Mouse (Mus musculus) midbrain, embryonic 15.5 days (tissue): ENCODE data around the gene Ggta1. TPM values are rescaled to one million over a fixed set of nuclear protein-coding genes. Genes with fewer than 3 reads are reported as not detected.

Experiments used
- ATAC-seq: fragments of 200-750 bp; cut with Nextera tagmentation; replicated peaks from 2 replicates; pipeline ENCODE4 v1.8.0; 2017; ENCODE audit warnings: moderate TSS enrichment
- H3K27ac ChIP-seq: fragments of 300-500 bp; sonication (generic); 2 replicates; pipeline ENCODE4 v1.5.1; 2015; ENCODE audit warnings: mild to moderate bottlenecking, inconsistent platforms
- H3K27me3 ChIP-seq: fragments of 300-500 bp; sonication (generic); replicated peaks from 2 replicates; pipeline ENCODE4 v1.6.1; 2015; ENCODE audit warnings: inconsistent platforms
- H3K36me3 ChIP-seq: fragments of 300-500 bp; sonication (generic); replicated peaks from 2 replicates; pipeline ENCODE4 v1.6.1; 2015; ENCODE audit warnings: inconsistent platforms
- H3K4me1 ChIP-seq: fragments of 300-500 bp; sonication (generic); 2 replicates; pipeline ENCODE4 v1.6.1; 2015; ENCODE audit warnings: inconsistent platforms
- H3K4me2 ChIP-seq: fragments of 300-500 bp; sonication (generic); 2 replicates; pipeline ENCODE4 v1.6.1; 2015; ENCODE audit warnings: inconsistent platforms, mild to moderate bottlenecking, moderate library complexity
- H3K4me3 ChIP-seq: fragments of 300-500 bp; sonication (generic); 2 replicates; pipeline ENCODE4 v1.5.1; 2015; ENCODE audit warnings: mild to moderate bottlenecking, inconsistent platforms
- H3K9ac ChIP-seq: fragments of 300-500 bp; sonication (generic); 2 replicates; pipeline ENCODE4 v1.6.1; 2015; ENCODE audit warnings: mild to moderate bottlenecking, inconsistent platforms
- H3K9me3 ChIP-seq: fragments of 300-500 bp; sonication (generic); 2 replicates; pipeline ENCODE4 v1.6.1; 2016; ENCODE audit warnings: inconsistent platforms
- WGBS: fragments of 180-500 bp; shearing (Covaris S2); methylation state at CpG from one replicate; pipeline ENCODE4 v1.1.7; 2015; ENCODE audit warnings: mixed read lengths; 5-methylcytosine and 5-hydroxymethylcytosine counted together
- polyA plus RNA-seq: library from polyadenylated mRNA; unstranded; fragments of >200 nt; fragmentation: Nextera tagmentation; extraction: Ambion mirVana; gene quantifications from 2 replicates; pipeline ENCODE4 v1.2.1, GENCODE M21; 2015

The Ggta1 gene
- polyA plus RNA-seq, 1 experiment from 2014 or later: 6.3 TPM

GRCm38 (mm10) chr2:35503021-35503722 is 40.1 kb upstream of the Ggta1 start:
- Histone ChIP-seq H3K27me3 (no peaks in the 10 kb centered on the region), H3K36me3 (no peaks in the 10 kb centered on the region), H3K4me3 (no peak overlapping the region), H3K9me3 (no peaks in the 10 kb centered on the region), H3K9ac (no peak overlapping the region), H3K4me1 (no peaks in the 10 kb centered on the region; the same call in 1 of the 2 replicates), H3K4me2 (no peak overlapping the region), H3K27ac (no peak overlapping the region)
- 85% methylated on average over 12 of the region's 12 CpGs for WGBS
- ATAC-seq: no peak

DNA sequence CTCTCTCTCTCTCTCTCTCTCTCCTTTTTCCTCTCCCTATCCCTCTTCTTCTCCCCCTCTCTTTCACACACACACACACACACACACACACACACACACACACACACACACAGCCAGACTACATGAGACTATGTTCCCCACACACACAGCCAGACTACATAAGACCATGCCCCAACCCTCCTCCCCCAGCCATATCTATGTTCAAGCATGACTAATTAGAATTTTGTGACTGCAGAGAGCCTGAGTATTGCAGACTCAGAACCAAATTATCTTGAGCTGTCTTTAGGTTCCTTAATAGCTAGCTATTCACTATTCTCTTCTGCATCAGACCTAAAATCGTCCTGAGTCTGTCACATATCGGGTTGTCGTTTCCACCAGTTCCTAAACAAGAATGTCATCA is 39.5 kb upstream of the Ggta1 start:
- Histone ChIP-seq H3K4me1 (no peaks in the 10 kb centered on the region; the same call in 1 of the 2 replicates), H3K27me3 (no peaks in the 10 kb centered on the region), H3K9ac (no peak overlapping the region), H3K4me3 (no peak overlapping the region), H3K36me3 (no peaks in the 10 kb centered on the region), H3K9me3 (no peaks in the 10 kb centered on the region), H3K27ac (no peak overlapping the region), H3K4me2 (no peak overlapping the region)
- WGBS: 80% methylated on average over 3 of the region's 3 CpGs
- no peak for ATAC-seq

- H3K36me3 ChIP-seq: no peaks in the 10 kb centered on the region
- no peak overlapping the region for H3K4me2 ChIP-seq
- no peaks in the 10 kb centered on the region for H3K4me1 ChIP-seq
- 81% methylated on average over 7 of the region's 7 CpGs for WGBS
- H3K4me3 ChIP-seq: no peak overlapping the region
- no peaks in the 10 kb centered on the region for H3K9me3 ChIP-seq
- H3K27me3 ChIP-seq: no peaks in the 10 kb centered on the region
- H3K27ac ChIP-seq: no peak overlapping the region
- H3K9ac ChIP-seq: no peak overlapping the region
- no peak for ATAC-seq
These were observed 36.4 kb upstream of the Ggta1 start for GRCm38 (mm10) chr2:35499474-35499873.

DNA sequence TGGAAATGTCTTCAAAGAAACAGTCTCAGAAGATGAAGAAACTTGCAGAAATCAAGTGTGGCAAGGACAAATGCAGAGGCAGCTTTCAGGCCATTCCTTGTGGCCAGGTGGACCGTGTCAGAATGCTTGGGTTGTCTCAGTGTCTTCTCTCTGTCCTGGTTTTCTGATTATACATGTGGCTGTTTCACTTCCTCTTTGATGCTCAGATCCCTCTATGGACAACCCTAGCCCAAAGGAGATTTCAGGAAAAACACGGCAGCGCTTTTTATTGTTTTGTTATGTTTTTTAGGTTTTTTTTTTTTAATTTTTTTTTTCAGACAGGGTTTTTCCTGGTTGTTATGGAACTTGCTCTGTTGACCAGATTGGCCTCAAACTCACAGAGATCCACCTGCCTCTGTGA is 35.9 kb upstream of the Ggta1 start:
- no peak overlapping the region for H3K27ac ChIP-seq
- no peaks in the 10 kb centered on the region for H3K9me3 ChIP-seq
- H3K4me1 ChIP-seq: no peaks in the 10 kb centered on the region
- no peak for ATAC-seq
- WGBS: 95% methylated on average over 3 of the region's 3 CpGs
- H3K36me3 ChIP-seq: no peaks in the 10 kb centered on the region
- no peak overlapping the region for H3K9ac ChIP-seq
- H3K4me2 ChIP-seq: no peak overlapping the region
- no peaks in the 10 kb centered on the region for H3K27me3 ChIP-seq
- H3K4me3 ChIP-seq: no peak overlapping the region

DNA sequence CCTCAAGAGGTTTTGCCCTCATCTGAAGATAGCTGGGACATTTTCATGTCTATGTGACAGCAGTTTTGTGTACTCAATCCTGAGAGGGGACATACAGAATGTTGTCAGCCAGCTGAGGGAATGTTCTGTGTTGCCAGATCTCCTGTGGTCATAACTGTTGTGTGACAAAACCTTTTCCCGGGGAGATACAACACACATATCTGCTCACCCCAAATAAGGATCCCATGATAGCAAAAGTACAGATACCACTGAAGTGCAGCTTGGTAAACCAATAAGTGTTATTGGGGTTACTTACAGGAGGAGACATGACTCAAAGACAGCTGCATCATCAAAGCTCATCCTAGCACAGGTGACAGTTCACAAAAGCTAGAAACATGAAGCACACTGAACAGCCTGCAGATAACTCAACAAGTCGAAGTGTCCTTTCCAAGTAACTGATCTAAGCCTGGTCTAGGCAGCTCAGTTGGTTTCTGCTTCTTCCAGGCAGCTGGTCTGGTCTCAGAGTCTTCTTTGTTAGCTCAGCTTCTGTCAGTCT is 34.7 kb upstream of the Ggta1 start:
- Histone ChIP-seq H3K4me1 (no peaks in the 10 kb centered on the region), H3K4me3 (no peak overlapping the region), H3K4me2 (no peak overlapping the region), H3K9ac (no peak overlapping the region), H3K9me3 (no peaks in the 10 kb centered on the region), H3K27me3 (no peaks in the 10 kb centered on the region), H3K36me3 (no peaks in the 10 kb centered on the region), H3K27ac (no peak overlapping the region)
- ATAC-seq: no peak
- 89% methylated on average over 2 of the region's 2 CpGs for WGBS

DNA sequence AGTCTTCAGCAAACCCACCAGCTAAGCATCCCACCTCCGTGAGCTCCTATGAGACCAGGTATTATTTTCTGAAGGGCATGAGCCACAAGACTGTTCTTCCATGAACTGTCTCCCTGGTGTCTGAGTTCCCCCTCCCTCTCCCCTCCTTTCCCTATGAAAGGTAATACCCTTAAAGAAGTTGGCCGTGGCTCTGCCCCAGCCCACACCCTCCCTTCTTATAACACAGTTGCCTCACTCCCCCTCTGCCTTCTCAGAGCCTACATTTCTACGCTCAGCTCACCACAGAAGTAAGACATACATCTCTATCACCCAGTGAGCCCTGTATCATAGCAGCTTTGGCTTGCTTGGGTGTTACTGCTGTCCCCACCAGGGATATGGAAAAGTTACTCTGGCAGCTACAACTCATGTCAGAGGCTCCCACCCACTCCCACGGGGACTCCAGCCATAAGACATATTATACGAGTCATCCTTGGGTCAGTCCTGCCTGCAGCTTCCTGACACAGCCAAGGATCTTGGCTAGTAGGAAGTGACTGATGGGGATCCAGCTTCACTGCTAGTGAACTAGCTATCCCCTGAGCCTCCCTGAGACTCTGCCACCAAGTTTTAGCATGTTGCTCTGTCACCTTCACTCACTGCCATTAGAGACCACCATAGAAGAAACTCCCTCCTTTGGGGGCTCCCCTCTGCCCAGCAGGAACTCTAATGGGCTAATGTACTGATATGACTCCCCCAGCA is 33.4 kb upstream of the Ggta1 start:
- Histone ChIP-seq H3K36me3 (no peaks in the 10 kb centered on the region), H3K27me3 (no peaks in the 10 kb centered on the region), H3K27ac (no peak overlapping the region), H3K9ac (no peak overlapping the region), H3K4me1 (no peaks in the 10 kb centered on the region), H3K4me3 (no peak overlapping the region), H3K4me2 (no peak overlapping the region), H3K9me3 (no peaks in the 10 kb centered on the region)
- 68% methylated on average over 5 of the region's 5 CpGs for WGBS
- no peak for ATAC-seq

- no peak overlapping the region for H3K9ac ChIP-seq
- no peak overlapping the region for H3K27ac ChIP-seq
- 0 out of 2 replicates have a peak, but pooled peaks cover 2% of the 10 kb centered on the region for H3K4me1 ChIP-seq
- no peaks in the 10 kb centered on the region for H3K27me3 ChIP-seq
- no peak for ATAC-seq
- WGBS: 87% methylated on average over 16 of the region's 16 CpGs
- H3K4me2 ChIP-seq: no peak overlapping the region
- H3K9me3 ChIP-seq: no peaks in the 10 kb centered on the region
- no peaks in the 10 kb centered on the region for H3K36me3 ChIP-seq
- no peak overlapping the region for H3K4me3 ChIP-seq
These were observed 32.7 kb upstream of the Ggta1 start for GRCm38 (mm10) chr2:35495486-35496278.

- Histone ChIP-seq H3K4me1 (0 out of 2 replicates have a peak, but pooled peaks cover 5% of the 10 kb centered on the region), H3K9ac (no peak overlapping the region), H3K27me3 (no peaks in the 10 kb centered on the region), H3K9me3 (no peaks in the 10 kb centered on the region), H3K4me2 (no peak overlapping the region), H3K36me3 (no peaks in the 10 kb centered on the region), H3K4me3 (no peak overlapping the region), H3K27ac (no peak overlapping the region)
- ATAC-seq: no peak
- 88% methylated on average over 7 of the region's 7 CpGs for WGBS
These were observed 30.5 kb upstream of the Ggta1 start for GRCm38 (mm10) chr2:35493566-35493965.

DNA sequence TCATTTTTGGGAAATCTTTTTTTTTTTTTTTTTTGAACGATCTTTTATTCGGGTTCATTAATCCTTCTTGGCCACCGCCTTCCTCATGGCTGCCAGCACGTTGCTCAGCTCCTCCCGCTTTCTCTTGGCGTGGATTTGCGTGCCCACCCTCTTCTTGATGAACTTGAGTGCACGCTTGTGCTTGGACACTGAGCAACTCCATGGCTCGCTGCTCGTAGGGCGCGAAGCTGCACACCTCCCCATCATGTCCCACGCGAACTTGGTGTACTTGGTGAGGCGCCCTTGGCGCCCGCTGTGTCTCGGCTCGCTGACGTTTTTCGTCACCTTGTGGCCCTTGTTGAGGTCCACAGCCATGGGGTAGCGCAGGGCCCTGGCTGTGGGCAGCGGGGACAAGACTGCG is 28.1 kb upstream of the Ggta1 start:
- Histone ChIP-seq H3K4me2 (no peak overlapping the region), H3K4me3 (no peak overlapping the region), H3K9ac (no peak overlapping the region), H3K9me3 (no peaks in the 10 kb centered on the region), H3K36me3 (no peaks in the 10 kb centered on the region), H3K27me3 (no peaks in the 10 kb centered on the region), H3K4me1 (0 out of 2 replicates have a peak, but pooled peaks cover 5% of the 10 kb centered on the region), H3K27ac (no peak overlapping the region)
- ATAC-seq: no peak
- 89% methylated on average over 24 of the region's 24 CpGs for WGBS

DNA sequence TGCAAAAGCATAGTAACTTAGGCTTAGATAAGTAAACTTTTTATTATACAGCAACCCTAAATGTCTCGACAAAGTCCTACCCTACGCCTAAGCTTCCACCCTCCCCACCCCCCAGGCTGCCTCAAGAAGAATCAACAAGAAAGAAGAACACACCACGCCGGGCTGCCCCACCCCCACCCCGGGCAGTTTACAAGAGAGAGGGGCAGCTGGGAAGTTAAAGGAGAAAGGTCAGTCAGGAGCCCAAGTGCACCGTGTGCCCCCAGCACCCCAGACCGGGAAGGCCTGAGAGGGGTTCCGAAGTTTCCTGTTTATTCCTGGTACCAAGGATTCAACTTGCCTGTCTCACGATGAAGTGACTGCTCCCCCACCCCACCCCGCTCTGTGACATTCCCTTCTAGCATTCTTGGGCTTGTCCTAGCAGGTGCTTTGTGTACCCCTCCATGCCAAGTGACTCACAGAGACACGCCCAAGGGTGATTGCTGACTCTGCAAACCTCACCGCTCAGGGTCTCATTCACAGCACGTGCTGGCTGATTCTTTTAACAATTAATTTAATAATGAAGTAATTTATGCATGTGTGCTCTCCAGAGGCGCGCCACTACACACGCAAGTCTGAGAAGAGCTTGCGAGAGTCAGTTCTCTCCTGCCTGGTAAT is 27.6 kb upstream of the Ggta1 start:
- H3K4me2 ChIP-seq: 0 out of 2 replicates have a peak overlapping the region, but pooled peaks have one; percentile 5

DNA sequence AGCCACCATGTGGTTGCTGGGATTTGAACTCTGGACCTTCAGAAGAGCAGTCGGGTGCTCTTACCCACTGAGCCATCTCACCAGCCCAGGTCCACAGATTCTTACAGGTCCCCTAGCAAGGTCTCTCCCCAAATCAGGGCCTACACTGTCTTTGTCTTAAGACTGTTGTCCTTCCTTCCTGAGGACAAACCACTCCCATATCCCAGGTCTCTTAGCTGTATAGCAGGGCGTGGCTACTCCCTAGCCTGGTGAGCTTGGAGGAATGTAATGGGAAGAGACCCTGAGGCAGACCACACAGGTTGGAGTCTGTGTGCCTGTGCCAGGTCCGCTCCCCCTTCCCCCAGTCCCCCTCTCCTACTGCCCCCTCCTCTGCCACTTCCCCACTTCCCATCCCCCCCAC is 24.7 kb upstream of the Ggta1 start:
- Histone ChIP-seq H3K9me3 (no peaks in the 10 kb centered on the region), H3K9ac (no peak overlapping the region), H3K4me1 (0 out of 2 replicates have a peak, but pooled peaks cover 5% of the 10 kb centered on the region), H3K36me3 (no peaks in the 10 kb centered on the region), H3K27me3 (no peaks in the 10 kb centered on the region), H3K4me3 (no peak overlapping the region), H3K4me2 (no peak overlapping the region), H3K27ac (no peak overlapping the region)
- 80% methylated on average over 3 of the region's 3 CpGs for WGBS
- ATAC-seq: no peak

More for the DNA sequence above, 27.6 kb upstream of the Ggta1 start:
- H3K9ac ChIP-seq: no peak overlapping the region
- no peaks in the 10 kb centered on the region for H3K36me3 ChIP-seq
- 31% methylated on average over 17 of the region's 17 CpGs for WGBS
- H3K4me3 ChIP-seq: no peak overlapping the region
- H3K27ac ChIP-seq: no peak overlapping the region
- H3K27me3 ChIP-seq: no peaks in the 10 kb centered on the region
- H3K9me3 ChIP-seq: no peaks in the 10 kb centered on the region
- ATAC-seq: no peak
- H3K4me1 ChIP-seq: 0 out of 2 replicates have a peak, but pooled peaks cover 5% of the 10 kb centered on the region
